ENCODE assay signal across 8 mouse cellular contexts in genomic region chr6:94464037-94464891, GRCm38 (mm10). TPM values are rescaled to one million over a fixed set of nuclear protein-coding genes. Genes with fewer than 3 reads are reported as not detected.
DNase-seq lines count a peak whose midpoint lies in the region; ATAC-seq and TF ChIP-seq lines count a peak whose summit lies in the region.

No protein-coding gene starts in this region.

- no peaks in the 10 kb centered on the region for H3K36me3 ChIP-seq in forebrain, embryonic 15.5 days
- no peaks in the 10 kb centered on the region for H3K36me3 ChIP-seq in lung, embryonic 14.5 days (ENCODE audit: insufficient read depth)

- 0 out of 2 replicates have a peak overlapping the region, but pooled peaks have one; percentile 24 for H3K9ac ChIP-seq in forebrain, embryonic 15.5 days (replicated peaks)
- H3K9ac ChIP-seq in lung, embryonic 14.5 days: no peak overlapping the region

- DNase-seq in Muller cell, postnatal 12 days (ENCODE audit: inconsistent ontology term): peak; percentile 61
- peak; percentile 53 for DNase-seq in cerebellum, adult 11 months
- peak; percentile 71 for DNase-seq in heart, postnatal 4 days
- DNase-seq in layer of hippocampus, adult 18-20 months (ENCODE audit: low spot score in 2 of 2): peak; percentile 23 to 74
- peak; percentile 91 for DNase-seq in lung, embryonic 14.5 days
- DNase-seq in retina, embryonic 14.5 days (ENCODE audit: low spot score): peak; percentile 81

- 3% methylated on average over 12 of the region's 12 CpGs for WGBS in forebrain, embryonic 15.5 days
- WGBS in lung, embryonic 14.5 days: 10% methylated on average over 12 of the region's 12 CpGs

- no peaks in the 10 kb centered on the region for H3K27me3 ChIP-seq in forebrain, embryonic 15.5 days
- H3K27me3 ChIP-seq in lung, embryonic 14.5 days (ENCODE audit: insufficient read depth, low read length): no peaks in the 10 kb centered on the region

- no peaks in the 10 kb centered on the region for H3K9me3 ChIP-seq in forebrain, embryonic 15.5 days
- no peaks in the 10 kb centered on the region for H3K9me3 ChIP-seq in lung, embryonic 14.5 days (ENCODE audit: low read depth, low read length)

- H3K4me1 ChIP-seq in forebrain, embryonic 15.5 days: peaks cover 12% of the 10 kb centered on the region
- H3K4me1 ChIP-seq in lung, embryonic 14.5 days (ENCODE audit: insufficient read depth): no peaks in the 10 kb centered on the region

- TF ChIP-seq CTCF in lung, embryonic 14.5 days (IDR thresholded peaks at IDR 0.05; ENCODE audit: low read depth): peak; percentile 88

- peak overlapping the region; percentile 13 for H3K27ac ChIP-seq in forebrain, embryonic 15.5 days (replicated peaks)
- H3K27ac ChIP-seq in lung, embryonic 14.5 days (ENCODE audit: low read depth): no peak overlapping the region

- peak overlapping the region; percentile 30 for H3K4me3 ChIP-seq in forebrain, embryonic 15.5 days
- no peak overlapping the region for H3K4me3 ChIP-seq in lung, embryonic 14.5 days (ENCODE audit: low read depth, low read length)

- ATAC-seq in forebrain, embryonic 15.5 days (replicated peaks): peak; percentile 96
- ATAC-seq in lung, embryonic 14.5 days (ENCODE audit: insufficient read depth): peak; percentile 93
- ATAC-seq in monocyte, adult 5-6 weeks (replicated peaks; ENCODE audit: insufficient number of reproducible peaks, low FRiP score, low TSS enrichment, poor library complexity, severe bottlenecking): no peak

- H3K4me2 ChIP-seq in forebrain, embryonic 15.5 days (replicated peaks): peak overlapping the region; percentile 44
- peak overlapping the region; percentile 44 for H3K4me2 ChIP-seq in lung, embryonic 14.5 days

RNA-seq across cellular contexts. Expression of gene Slc25a26, which starts 35.9 kb away (rescaled TPM):
- 8.1 and 9.1 TPM in 2 replicates for polyA plus RNA-seq in forebrain, embryonic 15.5 days (2015; fragmentation: Nextera tagmentation; extraction: Ambion mirVana)
- total RNA-seq in heart, postnatal 4 days (2021): 1 to 10 TPM; 9.8 TPM
- total RNA-seq in layer of hippocampus, adult 18-20 months (2021): 10 to 100 TPM; 16.6 to 19.1 TPM
- polyA plus RNA-seq in lung, embryonic 14.5 days (2014; fragmentation: Nextera tagmentation; extraction: Ambion mirVana): 7.1 TPM in 2 replicates
- 1.6 to 4.7 TPM (median 4.1 TPM) in 3 replicates for total RNA-seq in monocyte, adult 5-6 weeks (2017)
